Mouse (Mus musculus) liver, embryonic 16.5 days (tissue): ENCODE data around the gene Dcdc2a. TPM values are rescaled to one million over a fixed set of nuclear protein-coding genes. Genes with fewer than 3 reads are reported as not detected.

Experiments
- ATAC-seq: fragments of 200-750 bp; cut with Nextera tagmentation; 2 replicates; pipeline ENCODE4 v1.8.0; 2017; ENCODE audit warnings: low read depth, mild to moderate bottlenecking, moderate number of reproducible peaks, moderate library complexity
- H3K27ac ChIP-seq: fragments of 300-500 bp; sonication (generic); 2 replicates; pipeline ENCODE4 v1.5.1; 2014; ENCODE audit warnings: mild to moderate bottlenecking, low read length
- H3K27me3 ChIP-seq: fragments of 300-500 bp; sonication (generic); 2 replicates; pipeline ENCODE4 v1.6.1; 2014; ENCODE audit warnings: low read depth, low read length, mixed read lengths; ENCODE audit not compliant: control insufficient read depth, insufficient read depth
- H3K36me3 ChIP-seq: fragments of 300-500 bp; sonication (generic); 2 replicates; pipeline ENCODE4 v1.6.1; 2014; ENCODE audit warnings: mild to moderate bottlenecking; ENCODE audit not compliant: control insufficient read depth, insufficient read depth
- H3K4me1 ChIP-seq: fragments of 300-500 bp; sonication (generic); 2 replicates; pipeline ENCODE4 v1.6.1; 2014; ENCODE audit warnings: low read depth, low read length, mixed read lengths; ENCODE audit not compliant: control insufficient read depth
- H3K4me2 ChIP-seq: fragments of 300-500 bp; sonication (generic); 2 replicates; pipeline ENCODE4 v1.6.1; 2014; ENCODE audit warnings: low read depth, low read length, mixed read lengths
- H3K4me3 ChIP-seq: fragments of 300-500 bp; sonication (generic); 2 replicates; pipeline ENCODE4 v1.5.1; 2014; ENCODE audit warnings: low read depth, mild to moderate bottlenecking, low read length
- H3K9ac ChIP-seq: fragments of 300-500 bp; sonication (generic); 2 replicates; pipeline ENCODE4 v1.6.1; 2014; ENCODE audit warnings: low read depth, low read length
- H3K9me3 ChIP-seq: fragments of 300-500 bp; sonication (generic); replicated peaks from 2 replicates; pipeline ENCODE4 v1.6.1; 2016; ENCODE audit warnings: low read length; ENCODE audit not compliant: control insufficient read depth
- WGBS: fragments of 180-500 bp; shearing (Covaris S2); extraction: QIAGEN DNeasy Blood & Tissue Kit; methylation state at CpG from one replicate; pipeline ENCODE4 v1.1.7; 2014; ENCODE audit not compliant: insufficient replicate concordance; 5-methylcytosine and 5-hydroxymethylcytosine counted together
- polyA plus RNA-seq: library from polyadenylated mRNA; unstranded; fragments of >200 nt; fragmentation: Nextera tagmentation; extraction: Ambion mirVana; gene quantifications from 2 replicates; pipeline ENCODE4 v1.2.1, GENCODE M21; 2015

Gene Dcdc2a
- polyA plus RNA-seq, 1 experiment from 2014 or later = 0.51 TPM

GRCm38 (mm10) chr13:25077262-25077661 lies 21.5 kb downstream of the Dcdc2a start:
- ATAC-seq = no peak
- Histone ChIP-seq H3K27me3 (no peaks in the 10 kb centered on the region), H3K4me1 (no peaks in the 10 kb centered on the region), H3K4me3 (no peak overlapping the region), H3K27ac (no peak overlapping the region), H3K4me2 (no peak overlapping the region), H3K9me3 (no peaks in the 10 kb centered on the region), H3K36me3 (no peaks in the 10 kb centered on the region), H3K9ac (no peak overlapping the region)
- WGBS = 23% methylated on average over 7 of the region's 7 CpGs

DNA sequence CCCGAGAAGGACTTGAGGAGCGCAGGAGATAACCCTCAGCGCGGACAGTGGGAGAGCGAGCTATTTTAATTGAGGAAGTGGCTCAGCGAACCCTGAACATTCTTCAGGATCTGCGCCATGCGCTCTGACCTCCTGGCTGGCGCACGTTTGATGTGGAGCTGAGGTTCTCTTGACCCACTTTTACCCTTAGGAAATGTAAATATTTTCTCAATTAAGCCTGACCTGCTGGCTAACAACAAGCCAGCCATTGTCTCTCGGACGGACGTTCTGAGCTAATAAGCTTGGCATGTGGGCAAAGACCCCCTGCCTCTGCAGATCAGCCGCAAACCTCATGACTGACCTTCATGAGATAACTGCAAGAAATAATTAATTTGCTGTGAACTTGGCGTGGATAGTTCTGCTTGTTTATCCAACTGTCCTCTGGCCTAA lies 27.4 kb downstream of the Dcdc2a start:
- ATAC-seq = peak; percentile 39; the same call in 1 of the 2 replicates
- Histone ChIP-seq H3K9me3 (no peaks in the 10 kb centered on the region), H3K27me3 (no peaks in the 10 kb centered on the region), H3K9ac (no peak overlapping the region), H3K36me3 (no peaks in the 10 kb centered on the region), H3K4me2 (peak overlapping the region; percentile 25), H3K27ac (no peak overlapping the region), H3K4me3 (no peak overlapping the region), H3K4me1 (no peaks in the 10 kb centered on the region)
- WGBS = 14% methylated on average over 15 of the region's 15 CpGs

DNA sequence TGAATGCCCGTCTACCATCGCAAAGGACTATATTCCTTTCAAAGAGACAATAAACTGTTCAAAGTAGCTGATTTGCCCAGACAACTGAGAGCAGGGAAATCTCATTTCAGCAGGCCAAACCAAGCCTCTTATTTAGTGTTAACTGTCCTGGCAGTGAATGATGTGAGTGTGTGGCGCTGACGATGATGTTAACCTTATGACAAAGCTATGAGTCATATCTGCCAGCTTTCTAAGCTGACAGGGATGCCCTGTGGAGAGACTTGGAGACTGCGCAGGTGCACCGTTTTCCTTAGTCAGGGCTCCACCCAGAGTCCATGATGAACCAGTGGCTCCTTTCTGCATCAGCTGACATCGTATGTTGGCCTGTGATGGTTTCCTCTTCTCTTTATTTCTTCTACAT lies 29.3 kb downstream of the Dcdc2a start:
- no peak for ATAC-seq
- Histone ChIP-seq H3K36me3 (no peaks in the 10 kb centered on the region), H3K9ac (no peak overlapping the region), H3K27ac (no peak overlapping the region), H3K4me1 (no peaks in the 10 kb centered on the region), H3K9me3 (no peaks in the 10 kb centered on the region), H3K4me3 (no peak overlapping the region), H3K4me2 (no peak overlapping the region), H3K27me3 (no peaks in the 10 kb centered on the region)
- 68% methylated on average over 7 of the region's 7 CpGs for WGBS

DNA sequence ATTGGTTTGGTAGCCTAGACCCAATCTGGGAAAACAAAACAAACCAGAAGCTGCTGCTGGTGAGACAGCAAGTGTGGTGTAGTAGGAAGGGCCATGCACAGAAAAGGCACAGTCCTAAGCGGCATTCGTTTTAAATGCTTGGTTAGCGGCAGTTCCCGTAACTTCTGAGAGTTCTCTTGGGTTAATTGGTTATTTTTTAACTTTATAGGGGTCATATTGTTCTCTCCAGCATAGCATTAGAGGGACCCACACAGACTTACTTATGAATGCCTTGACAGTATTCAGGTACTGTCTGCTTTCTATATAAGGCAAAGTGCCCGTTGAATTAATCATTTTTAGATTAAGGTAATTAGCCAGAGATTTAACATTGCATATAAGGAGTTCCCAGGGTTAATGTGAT lies 35.5 kb downstream of the Dcdc2a start:
- WGBS = 53% methylated on average over 5 of the region's 5 CpGs
- Histone ChIP-seq H3K36me3 (no peaks in the 10 kb centered on the region), H3K4me3 (no peak overlapping the region), H3K4me1 (no peaks in the 10 kb centered on the region; the same call in 1 of the 2 replicates), H3K27ac (no peak overlapping the region), H3K4me2 (no peak overlapping the region), H3K27me3 (no peaks in the 10 kb centered on the region), H3K9ac (no peak overlapping the region), H3K9me3 (no peaks in the 10 kb centered on the region)
- ATAC-seq = no peak

DNA sequence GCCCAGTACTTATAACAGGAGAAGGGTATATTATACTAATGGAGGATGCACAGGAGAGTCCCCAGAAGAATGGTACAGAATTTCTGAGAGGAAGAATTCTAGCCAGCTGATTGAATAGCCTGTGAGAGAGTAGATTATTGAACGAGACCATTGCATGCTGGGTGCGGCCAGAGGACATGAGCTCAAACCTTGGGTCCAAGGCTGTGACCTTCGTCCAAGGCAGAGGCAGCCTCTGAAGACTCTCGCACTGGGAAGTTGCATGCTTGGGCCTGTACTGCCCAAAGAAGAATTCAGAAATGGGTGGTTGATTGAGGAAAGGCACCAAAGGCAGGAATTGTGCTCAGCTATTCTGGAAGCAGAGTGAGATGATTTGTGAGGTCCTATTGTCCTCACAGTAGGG lies 38.0 kb downstream of the Dcdc2a start:
- no peak for ATAC-seq
- no peaks in the 10 kb centered on the region; the same call in 1 of the 2 replicates for H3K4me1 ChIP-seq

GRCm38 (mm10) chr13:25094381-25094780 lies 38.6 kb downstream of the Dcdc2a start:
- Histone ChIP-seq H3K36me3 (no peaks in the 10 kb centered on the region), H3K27me3 (no peaks in the 10 kb centered on the region), H3K4me3 (no peak overlapping the region), H3K4me1 (no peaks in the 10 kb centered on the region; the same call in 1 of the 2 replicates), H3K4me2 (no peak overlapping the region), H3K9ac (no peak overlapping the region), H3K27ac (no peak overlapping the region), H3K9me3 (no peaks in the 10 kb centered on the region)
- peak; percentile 77 for ATAC-seq
- 49% methylated on average over 4 of the region's 4 CpGs for WGBS

More for the DNA sequence above, 38.0 kb downstream of the Dcdc2a start:
- Histone ChIP-seq H3K36me3 (no peaks in the 10 kb centered on the region), H3K9ac (no peak overlapping the region), H3K4me2 (no peak overlapping the region), H3K4me3 (no peak overlapping the region), H3K27me3 (no peaks in the 10 kb centered on the region), H3K27ac (no peak overlapping the region), H3K9me3 (no peaks in the 10 kb centered on the region)
- 55% methylated on average over 4 of the region's 4 CpGs for WGBS

DNA sequence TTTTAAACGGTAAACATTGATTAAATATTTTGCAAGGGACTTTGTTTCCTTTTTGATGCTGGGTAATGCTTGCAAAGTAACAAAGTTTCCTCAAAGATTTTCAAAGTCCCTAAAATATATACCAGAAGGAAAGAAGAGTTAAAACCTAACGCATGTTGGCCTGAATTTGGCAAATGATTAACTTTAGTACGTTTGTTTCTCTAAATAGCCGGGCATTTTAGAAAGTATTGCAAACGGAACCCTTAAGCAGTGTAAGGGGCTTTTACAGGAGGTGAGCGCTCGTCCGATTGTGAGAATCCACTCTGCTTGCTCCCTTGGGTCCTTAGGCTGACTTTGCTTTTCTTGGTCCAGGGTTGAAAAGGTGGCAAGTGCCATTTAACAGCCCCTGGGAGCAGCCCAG lies 41.5 kb downstream of the Dcdc2a start:
- Histone ChIP-seq H3K9ac (no peak overlapping the region), H3K4me2 (0 out of 2 replicates have a peak overlapping the region, but pooled peaks have one; percentile 34), H3K9me3 (no peaks in the 10 kb centered on the region), H3K27ac (peak overlapping the region; percentile 48; the same call in 1 of the 2 replicates), H3K4me1 (no peaks in the 10 kb centered on the region; the same call in 1 of the 2 replicates), H3K27me3 (no peaks in the 10 kb centered on the region), H3K36me3 (no peaks in the 10 kb centered on the region), H3K4me3 (peak overlapping the region; percentile 40)
- WGBS = 62% methylated on average over 8 of the region's 8 CpGs
- ATAC-seq = no peak

DNA sequence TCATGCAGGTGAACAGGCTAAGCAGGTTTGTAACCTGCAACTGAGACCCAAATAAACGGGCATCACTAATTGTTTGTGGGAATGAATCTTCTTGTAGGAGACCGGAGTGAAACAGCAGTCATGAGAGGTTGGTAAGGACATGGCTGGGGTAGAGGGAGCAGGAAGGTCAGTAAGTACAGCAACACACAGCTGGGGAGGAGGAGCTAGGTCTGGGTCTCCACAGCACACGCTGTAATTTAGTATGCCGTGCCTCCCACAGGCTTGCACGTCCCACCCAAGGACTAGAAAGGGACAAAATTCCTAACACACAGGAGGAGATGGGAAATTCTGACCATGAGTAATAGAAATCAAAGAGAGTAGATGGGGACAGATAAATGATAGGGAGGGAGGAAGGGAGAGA lies 42.8 kb downstream of the Dcdc2a start:
- 59% methylated on average over 5 of the region's 5 CpGs for WGBS

DNA sequence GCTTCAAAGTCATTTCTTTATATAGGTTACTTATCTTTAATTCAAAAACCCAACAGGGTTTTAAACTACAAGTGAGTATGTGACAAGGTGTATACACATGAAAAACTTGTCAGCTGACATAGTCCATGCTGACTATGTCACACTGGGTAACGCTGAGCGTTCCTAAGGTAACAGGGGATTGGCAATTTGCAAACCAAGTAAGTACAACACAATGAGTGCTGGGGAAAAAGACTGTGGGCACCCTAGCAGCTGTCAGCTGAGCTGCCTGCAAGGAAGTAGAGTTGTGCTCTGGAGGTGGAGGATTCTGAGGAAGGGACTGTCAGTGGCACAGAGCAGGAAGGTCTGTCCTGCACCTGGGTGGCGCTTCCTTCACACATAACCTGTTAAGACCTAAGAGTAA lies 43.7 kb downstream of the Dcdc2a start:
- Histone ChIP-seq H3K27ac (no peak overlapping the region), H3K9ac (no peak overlapping the region), H3K9me3 (no peaks in the 10 kb centered on the region), H3K4me1 (no peaks in the 10 kb centered on the region; the same call in 1 of the 2 replicates), H3K4me2 (no peak overlapping the region), H3K36me3 (no peaks in the 10 kb centered on the region), H3K4me3 (no peak overlapping the region), H3K27me3 (no peaks in the 10 kb centered on the region)
- WGBS = 67% methylated on average over 3 of the region's 3 CpGs
- no peak for ATAC-seq

More for the DNA sequence above, 42.8 kb downstream of the Dcdc2a start:
- Histone ChIP-seq H3K9ac (no peak overlapping the region), H3K4me1 (no peaks in the 10 kb centered on the region; the same call in 1 of the 2 replicates), H3K27me3 (no peaks in the 10 kb centered on the region), H3K9me3 (no peaks in the 10 kb centered on the region), H3K27ac (no peak overlapping the region), H3K4me2 (no peak overlapping the region), H3K4me3 (no peak overlapping the region), H3K36me3 (no peaks in the 10 kb centered on the region)
- 0 out of 2 replicates have a peak, but pooled peaks have one; percentile 27 for ATAC-seq
